Mouse (Mus musculus) heart, embryonic 16.5 days (tissue): Measurements from ENCODE around the gene Paqr4. TPM values are rescaled to one million over a fixed set of nuclear protein-coding genes. Genes with fewer than 3 reads are reported as not detected.

Source experiments
- ATAC-seq: fragments of 200-750 bp; cut with Nextera tagmentation; replicated peaks from 2 replicates; pipeline ENCODE4 v1.8.0; 2017; ENCODE audit warnings: moderate number of reproducible peaks; ENCODE audit not compliant: insufficient read depth, low FRiP score; ENCODE audit errors: extremely low read depth
- H3K27ac ChIP-seq: fragments of 300-500 bp; sonication (generic); 2 replicates; pipeline ENCODE4 v1.5.1; 2014; ENCODE audit warnings: mild to moderate bottlenecking, low read length, control low read depth, moderate library complexity
- H3K27me3 ChIP-seq: fragments of 300-500 bp; sonication (generic); 2 replicates; pipeline ENCODE4 v1.6.1; 2014; ENCODE audit warnings: low read length, mixed read lengths; ENCODE audit not compliant: control insufficient read depth, insufficient read depth
- H3K36me3 ChIP-seq: fragments of 300-500 bp; sonication (generic); 2 replicates; pipeline ENCODE4 v1.6.1; 2014; ENCODE audit not compliant: control insufficient read depth, insufficient read depth
- H3K4me1 ChIP-seq: fragments of 300-500 bp; sonication (generic); 2 replicates; pipeline ENCODE4 v1.6.1; 2014; ENCODE audit warnings: low read length, mixed read lengths; ENCODE audit not compliant: control insufficient read depth, insufficient read depth
- H3K4me2 ChIP-seq: fragments of 300-500 bp; sonication (generic); 2 replicates; pipeline ENCODE4 v1.6.1; 2014; ENCODE audit warnings: low read depth, mild to moderate bottlenecking, control low read depth, low read length
- H3K4me3 ChIP-seq: fragments of 300-500 bp; sonication (generic); 2 replicates; pipeline ENCODE4 v1.5.1; 2014; ENCODE audit warnings: mild to moderate bottlenecking, control low read depth, low read length
- H3K9ac ChIP-seq: fragments of 300-500 bp; sonication (generic); 2 replicates; pipeline ENCODE4 v1.6.1; 2014; ENCODE audit warnings: low read length, control low read depth
- H3K9me3 ChIP-seq: fragments of 300-500 bp; sonication (generic); replicated peaks from 2 replicates; pipeline ENCODE4 v1.6.1; 2016; ENCODE audit warnings: low read length; ENCODE audit not compliant: control insufficient read depth
- WGBS: fragments of 180-500 bp; shearing (Covaris S2); extraction: QIAGEN DNeasy Blood & Tissue Kit; methylation state at CpG from one replicate; pipeline ENCODE4 v1.1.7; 2014; 5-methylcytosine and 5-hydroxymethylcytosine counted together
- polyA plus RNA-seq: library from polyadenylated mRNA; unstranded; fragments of >200 nt; fragmentation: Nextera tagmentation; extraction: Ambion mirVana; gene quantifications from 2 replicates; pipeline ENCODE4 v1.2.1, GENCODE M21; 2015

Paqr4 gene
- polyA plus RNA-seq, 1 experiment from 2014 or later = 16.8 TPM

DNA sequence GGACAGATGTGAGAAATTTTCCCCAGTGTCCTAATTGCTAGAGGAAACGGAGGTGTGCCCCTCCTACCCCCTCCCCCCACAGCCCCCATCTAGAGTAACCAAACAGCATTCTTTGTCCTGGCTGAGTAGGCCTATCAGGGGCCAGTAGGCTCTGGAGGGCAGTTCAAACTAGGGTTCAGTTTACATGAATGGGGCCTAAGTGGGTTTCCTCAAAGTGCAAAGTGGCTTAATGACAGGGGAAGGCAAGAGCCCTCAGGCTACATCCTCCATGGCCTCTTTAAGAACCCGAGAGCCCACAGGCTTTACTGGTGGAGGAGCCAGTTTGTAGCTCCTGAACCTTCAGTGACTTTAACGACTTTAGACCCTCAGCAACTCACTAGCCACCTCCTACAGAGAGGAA is 44.9 kb downstream of the Paqr4 start:
- Histone ChIP-seq H3K4me1 (peaks cover 8% of the 10 kb centered on the region; the same call in 1 of the 2 replicates), H3K9me3 (no peaks in the 10 kb centered on the region), H3K27ac (no peak overlapping the region), H3K36me3 (no peaks in the 10 kb centered on the region), H3K4me3 (no peak overlapping the region), H3K27me3 (peaks cover 23% of the 10 kb centered on the region), H3K4me2 (no peak overlapping the region), H3K9ac (no peak overlapping the region)
- no peak for ATAC-seq
- 28% methylated on average over 3 of the region's 3 CpGs for WGBS

DNA sequence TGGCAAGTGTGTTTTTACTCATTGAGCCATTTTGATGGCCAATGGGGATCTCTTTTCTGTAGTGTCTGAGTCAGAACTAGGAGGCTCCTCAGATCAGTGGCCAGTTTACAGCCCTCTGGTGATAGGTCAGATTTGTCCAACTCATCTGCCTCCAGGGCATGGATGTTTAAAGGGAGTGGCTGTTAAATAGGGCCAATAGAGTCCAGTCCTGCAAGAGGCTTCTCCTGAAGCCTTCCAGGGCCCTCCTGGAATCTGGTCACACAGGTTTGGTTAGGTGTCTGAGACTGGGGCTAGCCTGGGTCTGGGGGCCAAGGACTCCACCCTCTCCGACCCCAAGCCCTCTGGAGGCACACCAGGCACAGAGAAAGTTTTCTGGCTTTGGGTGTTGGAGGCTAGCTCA is 46.2 kb downstream of the Paqr4 start:
- Histone ChIP-seq H3K9me3 (no peaks in the 10 kb centered on the region), H3K4me1 (peaks cover 5% of the 10 kb centered on the region; the same call in 1 of the 2 replicates), H3K27ac (no peak overlapping the region), H3K36me3 (no peaks in the 10 kb centered on the region), H3K4me2 (no peak overlapping the region), H3K4me3 (no peak overlapping the region), H3K9ac (no peak overlapping the region), H3K27me3 (peaks cover 21% of the 10 kb centered on the region)
- no peak for ATAC-seq
- 33% methylated on average over 1 of the region's 1 CpGs for WGBS

Other genes with a start within 250 kb of the Paqr4 start
- gene Zfp213, start 176.6 kb downstream of the Paqr4 start, polyA plus RNA-seq = 12.9 and 14.5 TPM in 2 replicates
- 7.3 and 8.5 TPM in 2 replicates for gene Zfp13, start 141.4 kb downstream of the Paqr4 start, polyA plus RNA-seq
- not detected in 2 replicates for gene Zscan10, start 140.0 kb downstream of the Paqr4 start, polyA plus RNA-seq
- gene Mmp25, start 95.6 kb downstream of the Paqr4 start, polyA plus RNA-seq = 0.24 and 0.25 TPM in 2 replicates
- 0.45 and 0.67 TPM in 2 replicates for gene Bicdl2, start 80.4 kb downstream of the Paqr4 start, polyA plus RNA-seq
- gene Hcfc1r1, start 67.3 kb downstream of the Paqr4 start, polyA plus RNA-seq = 214 and 247 TPM in 2 replicates
- 38.7 and 39.1 TPM in 2 replicates for gene Thoc6, start 67.0 kb downstream of the Paqr4 start, polyA plus RNA-seq
- gene Tnfrsf12a, start 63.4 kb downstream of the Paqr4 start, polyA plus RNA-seq = 100 and 122 TPM in 2 replicates
- 1.7 and 15.9 TPM in 2 replicates for gene Cldn6, start 61.6 kb downstream of the Paqr4 start, polyA plus RNA-seq
- gene Cldn9, start 56.8 kb downstream of the Paqr4 start, polyA plus RNA-seq = 0.22 and 0.84 TPM in 2 replicates
- gene 1520401A03Rik, start 18.1 kb downstream of the Paqr4 start, polyA plus RNA-seq = not detected in 2 replicates
- 29.7 and 33.3 TPM in 2 replicates for gene Pkmyt1, start 14.5 kb downstream of the Paqr4 start, polyA plus RNA-seq
- 1.8 and 3.7 TPM in 2 replicates for gene Kremen2, start 5.0 kb upstream of the Paqr4 start, polyA plus RNA-seq
- gene Flywch1, start 30.7 kb upstream of the Paqr4 start, polyA plus RNA-seq = 42.2 and 46.9 TPM in 2 replicates
- 4.3 and 5.9 TPM in 2 replicates for gene Flywch2, start 45.2 kb upstream of the Paqr4 start, polyA plus RNA-seq
- 311 and 314 TPM in 2 replicates for gene Srrm2, start 49.7 kb upstream of the Paqr4 start, polyA plus RNA-seq
- 812 and 839 TPM in 2 replicates for gene Elob, start 88.3 kb upstream of the Paqr4 start, polyA plus RNA-seq
- not detected in 2 replicates for gene Prss33, start 95.2 kb upstream of the Paqr4 start, polyA plus RNA-seq
- 0.11 and 0.50 TPM in 2 replicates for gene Prss32, start 103.0 kb upstream of the Paqr4 start, polyA plus RNA-seq
- 0.21 and 0.22 TPM in 2 replicates for gene Prss41, start 103.3 kb upstream of the Paqr4 start, polyA plus RNA-seq
- gene Prss21, start 127.2 kb upstream of the Paqr4 start, polyA plus RNA-seq = not detected in 2 replicates
- not detected in 2 replicates for gene Dcpp1, start 140.0 kb upstream of the Paqr4 start, polyA plus RNA-seq
- 0.21 TPM in 1 of 2 replicates, not detected in the other for gene Dcpp2, start 140.0 kb upstream of the Paqr4 start, polyA plus RNA-seq
- gene Dcpp3, start 176.6 kb upstream of the Paqr4 start, polyA plus RNA-seq = not detected in 2 replicates
- gene Sbp, start 200.8 kb upstream of the Paqr4 start, polyA plus RNA-seq = not detected in 2 replicates
- gene Sbpl, start 214.4 kb upstream of the Paqr4 start, polyA plus RNA-seq = not detected in 2 replicates
- 0.39 and 0.40 TPM in 2 replicates for gene Prss30, start 239.7 kb upstream of the Paqr4 start, polyA plus RNA-seq